Mouse (Mus musculus) MEL (cell line): ENCODE data around the gene Gpr171.

Source experiments
- CHD2 ChIP-seq: IDR thresholded peaks from 2 replicates; pipeline ENCODE4 v1.6.1; 2011; ENCODE audit warnings: low read length, improper control_type of control experiment
- CTCF ChIP-seq, 3 experiments: IDR thresholded peaks in 2 of 3; conservative IDR thresholded peaks in 1 of 3; 2 replicates each; pipeline ENCODE4 v1.5.1; 2011 to 2012; ENCODE audit warnings: low read length in 3 of 3, low read depth in 2 of 3, mild to moderate bottlenecking in 2 of 3, improper control_type of control experiment in 1 of 3, inconsistent platforms in 1 of 3, mixed read lengths in 1 of 3, moderate library complexity in 1 of 3; ENCODE audit not compliant: control insufficient read depth in 1 of 3, insufficient read depth in 1 of 3, poor library complexity in 1 of 3, severe bottlenecking in 1 of 3
- EP300 ChIP-seq, 2 experiments: IDR thresholded peaks; 2 replicates each; pipeline ENCODE4 v1.6.1; 2011; ENCODE audit warnings: improper control_type of control experiment in 2 of 2, low read length in 2 of 2, low read depth in 1 of 2, mild to moderate bottlenecking in 1 of 2
- JUND ChIP-seq: IDR thresholded peaks from 2 replicates; pipeline ENCODE4 v1.6.1; 2011; ENCODE audit warnings: low read depth, mild to moderate bottlenecking, improper control_type of control experiment, low read length
- MAFK ChIP-seq: IDR thresholded peaks from 2 replicates; pipeline ENCODE4 v1.6.1; 2011; ENCODE audit warnings: low read depth, mild to moderate bottlenecking, low read length, improper control_type of control experiment, borderline replicate concordance
- POLR2A ChIP-seq, 2 experiments: IDR thresholded peaks; 2 replicates each; pipeline ENCODE4 v1.6.1; 2011 to 2012; ENCODE audit warnings: low read length in 2 of 2, mild to moderate bottlenecking in 2 of 2, control low read depth in 1 of 2, improper control_type of control experiment in 1 of 2, low read depth in 1 of 2, moderate library complexity in 1 of 2; ENCODE audit not compliant: control insufficient read depth in 1 of 2, insufficient read depth in 1 of 2, poor library complexity in 1 of 2
- POLR2AphosphoS5 ChIP-seq: IDR thresholded peaks from 2 replicates; pipeline ENCODE4 v1.6.1; 2012; ENCODE audit warnings: low read depth, borderline replicate concordance, mild to moderate bottlenecking, inconsistent platforms, low read length, moderate library complexity, mixed read lengths
- USF1 ChIP-seq: IDR thresholded peaks from 2 replicates; pipeline ENCODE4 v1.6.1; 2014; ENCODE audit warnings: low read depth, mild to moderate bottlenecking, inconsistent platforms, low read length, improper control_type of control experiment, moderate library complexity
- ZC3H11A ChIP-seq: IDR thresholded peaks from 2 replicates; pipeline ENCODE4 v1.6.1; 2012; ENCODE audit warnings: low read depth, mild to moderate bottlenecking, inconsistent platforms, low read length, improper control_type of control experiment
- ZKSCAN1 ChIP-seq: IDR thresholded peaks from 2 replicates; pipeline ENCODE4 v1.6.1; 2012; ENCODE audit warnings: low read depth, mild to moderate bottlenecking, inconsistent platforms, low read length, improper control_type of control experiment, moderate library complexity
- ZMIZ1 ChIP-seq: IDR thresholded peaks from 2 replicates; pipeline ENCODE4 v1.6.1; 2012; ENCODE audit warnings: low read depth, mild to moderate bottlenecking, inconsistent platforms, low read length, improper control_type of control experiment, moderate library complexity

DNA sequence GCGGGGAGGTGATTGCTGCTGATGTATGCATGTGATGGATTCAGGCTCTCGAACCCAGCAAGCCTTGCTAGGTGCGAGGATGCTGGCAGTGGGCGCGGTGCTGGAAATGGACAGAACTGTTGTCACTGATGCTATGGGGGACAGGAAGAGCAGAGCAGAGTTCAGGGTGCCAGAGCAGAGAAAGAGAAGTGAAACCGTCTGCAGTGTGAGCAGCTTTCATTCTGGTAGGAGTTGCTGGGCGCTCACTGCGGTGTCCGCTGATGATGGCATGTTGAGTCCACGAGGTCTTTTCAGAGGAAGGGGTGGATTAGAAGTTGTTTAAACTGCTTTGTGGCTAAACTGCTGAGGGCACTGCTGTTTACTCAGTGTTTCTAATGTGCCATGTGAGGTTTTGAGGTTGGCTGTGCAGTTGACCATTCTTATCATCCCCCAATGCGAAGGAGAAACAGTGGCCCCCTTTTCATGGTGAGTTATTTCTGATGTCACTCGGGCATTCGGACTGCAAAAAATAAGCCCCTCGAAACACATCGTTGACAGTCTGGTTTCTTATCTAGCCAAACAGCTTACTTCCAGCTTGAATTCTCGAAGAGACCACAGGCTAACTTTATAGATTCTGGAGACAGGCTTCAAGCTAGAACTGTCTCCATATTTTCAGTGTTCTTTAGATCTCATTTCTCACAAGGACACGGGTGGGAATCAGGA is 46.6 kb downstream of the Gpr171 start:
- TF ChIP-seq POLR2A (IDR thresholded peaks at IDR 0.05; ENCODE audit: control insufficient read depth in 1 of 2, insufficient read depth in 1 of 2, low read depth in 1 of 2, low read length in 2 of 2, poor library complexity in 1 of 2) (no peak), USF1 (no peak), CHD2 (no peak), JUND (no peak), ZC3H11A (no peak), ZMIZ1 (no peak), CTCF (IDR thresholded peaks at IDR 0.05 in 2 of 3, conservative IDR thresholded peaks at IDR 0.05 in 1 of 3; ENCODE audit: control insufficient read depth in 1 of 3, insufficient read depth in 1 of 3, low read depth in 2 of 3, low read length in 3 of 3, poor library complexity in 1 of 3, severe bottlenecking in 1 of 3) (no peak), ZKSCAN1 (no peak), MAFK (no peak), EP300 (IDR thresholded peaks at IDR 0.05; ENCODE audit: low read depth in 1 of 2, low read length in 2 of 2) (peak; percentile 33 to 68; a peak in 3 of 4 replicates), POLR2AphosphoS5 (no peak)
